ENCODE assay signal across 8 mouse cellular contexts in genomic region chr16:62854191-62855068, GRCm38 (mm10). TPM values are rescaled to one million over a fixed set of nuclear protein-coding genes. Genes with fewer than 3 reads are reported as not detected.
DNase-seq lines count a peak whose midpoint lies in the region; ATAC-seq and TF ChIP-seq lines count a peak whose summit lies in the region.

Gene Pros1, plus strand, starts transcription at chr16:62854307.

- TF ChIP-seq EP300 in MEL (IDR thresholded peaks at IDR 0.05; ENCODE audit: low read depth in 1 of 2, low read length in 2 of 2) = no peak

- H3K27me3 ChIP-seq in MEL (ENCODE audit: control insufficient read depth in 1 of 2, insufficient read depth in 2 of 2, low read length in 2 of 2) = no peaks in the 10 kb centered on the region
- no peaks in the 10 kb centered on the region for H3K27me3 ChIP-seq in cerebellum, adult 2 months (ENCODE audit: control insufficient read depth, insufficient read depth, low read length)
- 0 out of 2 replicates have a peak, but pooled peaks cover 3% of the 10 kb centered on the region for H3K27me3 ChIP-seq in hindbrain, embryonic 13.5 days

- no peak within 1 kb of the TSS for H3K27ac ChIP-seq in MEL (ENCODE audit: control insufficient read depth, low read depth, low read length)
- H3K27ac ChIP-seq in cerebellum, adult 2 months (ENCODE audit: insufficient read depth, low read length) = no peak within 1 kb of the TSS
- 0 out of 2 replicates have a peak within 1 kb of the TSS, but pooled peaks have one; percentile 4 for H3K27ac ChIP-seq in hindbrain, embryonic 13.5 days
- H3K27ac ChIP-seq in macrophage = peak within 1 kb of the TSS; percentile 22; the same call in 1 of the 2 replicates

- TF ChIP-seq POLR2A in MEL (IDR thresholded peaks at IDR 0.05; ENCODE audit: control insufficient read depth in 1 of 2, insufficient read depth in 1 of 2, low read depth in 1 of 2, low read length in 2 of 2, poor library complexity in 1 of 2) = 0 out of 4 replicates have a peak, but pooled peaks of 1 of the 2 experiments have one; percentile 42
- no peak for TF ChIP-seq POLR2A in cerebellum, adult 2 months (IDR thresholded peaks at IDR 0.05; ENCODE audit: borderline replicate concordance, insufficient read depth, low read length)

- H3K79me2 ChIP-seq in MEL (ENCODE audit: control insufficient read depth, insufficient read depth, low read length, poor library complexity) (no peaks in the 10 kb centered on the region), macrophage (ENCODE audit: inconsistent target) (no peaks in the 10 kb centered on the region)

- DNase-seq in MEL (ENCODE audit: low read depth, low spot score) = peak; percentile 48
- peak; percentile 14 to 27 for DNase-seq in cerebellum, adult 2 months
- DNase-seq in gastrocnemius, adult 18-20 months (ENCODE audit: low spot score) = peak; percentile 48
- DNase-seq in layer of hippocampus, postnatal 36 days = peak; percentile 31 to 46
- DNase-seq in right cerebral cortex, adult 2 months (ENCODE audit: low spot score in 2 of 2) = peak; percentile 29 to 31
- peak; percentile 47 for DNase-seq in urinary bladder, postnatal 25 days (ENCODE audit: low spot score)

- H3K4me1 ChIP-seq in MEL (ENCODE audit: control insufficient read depth in 1 of 2, insufficient read depth in 2 of 2, low read length in 2 of 2) = peaks cover 11 to 18% of the 10 kb centered on the region in 2 experiments
- H3K4me1 ChIP-seq in cerebellum, adult 2 months (ENCODE audit: control insufficient read depth, insufficient read depth, low read length) = no peaks in the 10 kb centered on the region
- H3K4me1 ChIP-seq in hindbrain, embryonic 13.5 days (replicated peaks) = 0 out of 2 replicates have a peak, but pooled peaks cover 8% of the 10 kb centered on the region

- peak; percentile 91 for ATAC-seq in hindbrain, embryonic 13.5 days (ENCODE audit: low FRiP score)

- H3K9me3 ChIP-seq in MEL (replicated peaks; ENCODE audit: insufficient read depth, low read length) = no peaks in the 10 kb centered on the region
- no peaks in the 10 kb centered on the region for H3K9me3 ChIP-seq in hindbrain, embryonic 13.5 days

- H3K4me2 ChIP-seq in hindbrain, embryonic 13.5 days = peak within 1 kb of the TSS; percentile 88

- 4% methylated on average over 41 of the region's 42 CpGs for WGBS in cerebellum, adult 2 months
- WGBS in hindbrain, embryonic 13.5 days = 4% methylated on average over 39 of the region's 42 CpGs
- WGBS in macrophage (ENCODE audit: missing documents) = 20% methylated on average over 37 of the region's 42 CpGs

- H3K9ac ChIP-seq in MEL (ENCODE audit: control insufficient read depth, low read depth, low read length, poor library complexity, severe bottlenecking) = peak within 1 kb of the TSS; percentile 84
- H3K9ac ChIP-seq in hindbrain, embryonic 13.5 days = peak within 1 kb of the TSS; percentile 82

- no peak for TF ChIP-seq CTCF in MEL (IDR thresholded peaks at IDR 0.05 in 2 of 3, conservative IDR thresholded peaks at IDR 0.05 in 1 of 3; ENCODE audit: control insufficient read depth in 1 of 3, insufficient read depth in 1 of 3, low read depth in 2 of 3, low read length in 3 of 3, poor library complexity in 1 of 3, severe bottlenecking in 1 of 3)
- no peak for TF ChIP-seq CTCF in cerebellum, adult 2 months (IDR thresholded peaks at IDR 0.05; ENCODE audit: borderline replicate concordance, insufficient read depth, low read depth, low read length)

- H3K4me3 ChIP-seq in MEL (ENCODE audit: control insufficient read depth in 1 of 2, insufficient read depth in 1 of 2, low read depth in 2 of 2, low read length in 2 of 2) (peak within 1 kb of the TSS; percentile 71 to 83), macrophage (ENCODE audit: inconsistent target) (peak within 1 kb of the TSS; percentile 48)
- H3K4me3 ChIP-seq in cerebellum, adult 2 months (replicated peaks; ENCODE audit: insufficient read depth, low read depth, low read length) = peak within 1 kb of the TSS; percentile 62
- H3K4me3 ChIP-seq in hindbrain, embryonic 13.5 days = peak within 1 kb of the TSS; percentile 56

- TF ChIP-seq RAD21 in MEL (IDR thresholded peaks at IDR 0.05; ENCODE audit: low read depth, low read length) = no peak

- peaks cover 0 to 18% of the 10 kb centered on the region in 2 experiments; a peak in 2 of 4 replicates for H3K36me3 ChIP-seq in MEL (ENCODE audit: control insufficient read depth in 1 of 2, insufficient read depth in 2 of 2, low read length in 2 of 2)
- no peaks in the 10 kb centered on the region for H3K36me3 ChIP-seq in hindbrain, embryonic 13.5 days
- no peaks in the 10 kb centered on the region for H3K36me3 ChIP-seq in macrophage (ENCODE audit: inconsistent target)

TF ChIP-seq in MEL, 35 proteins besides CTCF, POLR2A, EP300 and RAD21:
- TF ChIP-seq POLR2AphosphoS5 (IDR thresholded peaks at IDR 0.05; ENCODE audit: borderline replicate concordance, low read depth, low read length) (no peak), CHD1 (IDR thresholded peaks at IDR 0.05; ENCODE audit: low read depth, low read length) (no peak), UBTF (IDR thresholded peaks at IDR 0.05; ENCODE audit: borderline replicate concordance, insufficient read depth, low read depth, low read length) (0 out of 2 replicates have a peak, but pooled peaks have one; percentile 60)

RNA-seq across cellular contexts. Expression of gene Pros1, which starts in this region (rescaled TPM):
- 1.4 and 1.7 TPM in 2 replicates for total RNA-seq in MEL (2012; rRNA removed)
- polyA plus RNA-seq in MEL (2012; ENCODE audit: insufficient read depth in 1 of 2, insufficient read length in 2 of 2, low read depth in 1 of 2, low replicate concordance in 2 of 2, missing spikeins in 1 of 2) (1 to 10 TPM in 1 of 2 experiments, not detected in 1; 1.7 TPM), macrophage (2018) (11.2 to 16.9 TPM (median 16.0 TPM) in 3 replicates)
- 5.7 and 6.5 TPM in 2 replicates for polyA plus RNA-seq in cerebellum, adult 2 months (2012; rRNA removed)
- 1 to 10 TPM; 4.9 to 7.2 TPM for total RNA-seq in gastrocnemius, adult 18-20 months (2021)
- 12.3 and 12.5 TPM in 2 replicates for polyA plus RNA-seq in hindbrain, embryonic 13.5 days (2015; fragmentation: Nextera tagmentation; extraction: Ambion mirVana)
- total RNA-seq in layer of hippocampus, postnatal 36 days (2021) = 1 to 10 TPM; 9.1 to 9.6 TPM
- total RNA-seq in macrophage (2018; cell fraction: chromatin; rRNA removed) = 10 to 100 TPM in 12 of 26 experiments, 1 to 10 TPM in 14; 2.0 to 22.4 (median 8.9) TPM
- 10 to 100 TPM in 12 of 26 experiments, 1 to 10 TPM in 14; 3.8 to 20.3 (median 8.8) TPM for total RNA-seq in macrophage (2018; cell fraction: cytosol; rRNA removed)
- 10 to 100 TPM in 20 of 26 experiments, 1 to 10 TPM in 6; 8.1 to 25.4 (median 14.9) TPM for total RNA-seq in macrophage (2018; cell fraction: nucleus; rRNA removed)

Comparison
In these comparisons a context has a peak if more than half of its experiments do, and no peak if none do; other contexts are left out.
1. H3K27ac ChIP-seq: peak in hindbrain, embryonic 13.5 days (single experiment) and macrophage (single experiment); none in MEL (single experiment) and cerebellum, adult 2 months (single experiment).
2. Peak in every context shown above with its lines, with median percentiles within 50 percentile points of each other: DNase-seq and H3K4me3 ChIP-seq.